Comparison of ENCODE assay signal across 10 mouse cellular contexts in genomic region chr15:98778191-98778770, GRCm38 (mm10). TPM values are rescaled to one million over a fixed set of nuclear protein-coding genes. Genes with fewer than 3 reads are reported as not detected.
DNase-seq lines count a peak whose midpoint lies in the region; ATAC-seq and TF ChIP-seq lines count a peak whose summit lies in the region.
"Had no signal": no experiment of that assay in that cellular context is flagged by ENCODE, and none has a peak within 500 bp of the region (broad histone marks: within the 10 kb centered on the region; RNA-seq: fewer than 3 reads in every experiment).

No protein-coding gene starts in this region.

- H3K27me3 ChIP-seq in lung, embryonic 14.5 days (ENCODE audit: insufficient read depth, low read length): peaks cover 87% of the 10 kb centered on the region
- H3K27me3 ChIP-seq in forebrain, embryonic 10.5 days (ENCODE audit: poor library complexity, severe bottlenecking): peaks cover 100% of the 10 kb centered on the region
- peaks cover 98% of the 10 kb centered on the region for H3K27me3 ChIP-seq in limb, embryonic 13.5 days
- H3K27me3 ChIP-seq in splenic B cell, adult 2 months (ENCODE audit: control insufficient read depth, insufficient read depth, low read length, poor library complexity, severe bottlenecking): no peaks in the 10 kb centered on the region; the same call in 1 of the 2 replicates

- H3K27ac ChIP-seq in lung, embryonic 14.5 days (ENCODE audit: low read depth): no peak overlapping the region
- H3K27ac ChIP-seq in forebrain, embryonic 10.5 days: no peak overlapping the region
- H3K27ac ChIP-seq in limb, embryonic 13.5 days: no peak overlapping the region

- H3K4me3 ChIP-seq in lung, embryonic 14.5 days (ENCODE audit: low read depth, low read length): peak overlapping the region; percentile 24
- peak overlapping the region; percentile 30 for H3K4me3 ChIP-seq in forebrain, embryonic 10.5 days
- H3K4me3 ChIP-seq in limb, embryonic 13.5 days: peak overlapping the region; percentile 38

- peak overlapping the region; percentile 50 for H3K4me2 ChIP-seq in lung, embryonic 14.5 days
- H3K4me2 ChIP-seq in limb, embryonic 13.5 days (replicated peaks): peak overlapping the region; percentile 57

- ATAC-seq in lung, embryonic 14.5 days (ENCODE audit: insufficient read depth): no peak
- ATAC-seq in limb, embryonic 13.5 days (ENCODE audit: low FRiP score, low read depth): no peak

- no peak for TF ChIP-seq CTCF in lung, embryonic 14.5 days (IDR thresholded peaks at IDR 0.05; ENCODE audit: low read depth)

- no peak overlapping the region for H3K9ac ChIP-seq in lung, embryonic 14.5 days
- 0 out of 2 replicates have a peak overlapping the region, but pooled peaks have one; percentile 35 for H3K9ac ChIP-seq in limb, embryonic 13.5 days

- no peaks in the 10 kb centered on the region for H3K36me3 ChIP-seq in lung, embryonic 14.5 days (ENCODE audit: insufficient read depth)
- H3K36me3 ChIP-seq in forebrain, embryonic 10.5 days (replicated peaks): no peaks in the 10 kb centered on the region
- H3K36me3 ChIP-seq in limb, embryonic 13.5 days: no peaks in the 10 kb centered on the region
- H3K36me3 ChIP-seq in splenic B cell, adult 2 months (ENCODE audit: control insufficient read depth, insufficient read depth, low read length, poor library complexity, severe bottlenecking): no peaks in the 10 kb centered on the region

- DNase-seq in lung, embryonic 14.5 days: no peak
- DNase-seq in lung, adult 18-20 months: no peak
- peak; percentile 41 for DNase-seq in forebrain, embryonic 10.5 days (ENCODE audit: extremely low spot score, low spot score)
- DNase-seq in splenic B cell, adult 2 months (ENCODE audit: low read depth, low spot score): peak; percentile 46
- no peak for DNase-seq in right cerebral cortex, postnatal 36 days (ENCODE audit: low spot score in 2 of 2)
- DNase-seq in left cerebral cortex, adult 18-20 months (ENCODE audit: low spot score in 2 of 2): no peak
- DNase-seq in cerebellum, postnatal 25 days: no peak
- DNase-seq: right cerebral cortex, postnatal 25 days had no signal

- under 1% methylated on average over 25 of the region's 25 CpGs for WGBS in lung, embryonic 14.5 days
- under 1% methylated on average over 25 of the region's 25 CpGs for WGBS in forebrain, embryonic 10.5 days
- 2% methylated on average over 24 of the region's 25 CpGs for WGBS in limb, embryonic 13.5 days

- H3K9me3 ChIP-seq in lung, embryonic 14.5 days (ENCODE audit: low read depth, low read length): no peaks in the 10 kb centered on the region
- H3K9me3 ChIP-seq in forebrain, embryonic 10.5 days: no peaks in the 10 kb centered on the region
- no peaks in the 10 kb centered on the region for H3K9me3 ChIP-seq in limb, embryonic 13.5 days

- no peaks in the 10 kb centered on the region for H3K4me1 ChIP-seq in lung, embryonic 14.5 days (ENCODE audit: insufficient read depth)
- H3K4me1 ChIP-seq in forebrain, embryonic 10.5 days: peaks cover 51% of the 10 kb centered on the region
- H3K4me1 ChIP-seq in limb, embryonic 13.5 days: peaks cover 51% of the 10 kb centered on the region

RNA-seq across cellular contexts. Expression of gene Wnt10b, which starts 0.3 kb away (rescaled TPM):
- polyA plus RNA-seq in lung, embryonic 14.5 days (2014; fragmentation: Nextera tagmentation; extraction: Ambion mirVana): 0.11 TPM in 1 of 2 replicates, not detected in the other
- 0.12 and 0.33 TPM in 2 replicates for polyA plus RNA-seq in forebrain, embryonic 10.5 days (2016; fragmentation: Nextera tagmentation; extraction: Ambion mirVana)
- 2.1 and 2.4 TPM in 2 replicates for polyA plus RNA-seq in limb, embryonic 13.5 days (2015; fragmentation: Nextera tagmentation; extraction: Ambion mirVana)
- 1 to 10 TPM in 1 of 2 experiments, under 1 TPM in 1; 0.63 to 1.1 TPM for total RNA-seq in left cerebral cortex, adult 18-20 months (2021)

RNA-seq across cellular contexts. Expression of gene Wnt1, which starts 11.4 kb away (rescaled TPM):
- not detected in 2 replicates for polyA plus RNA-seq in lung, embryonic 14.5 days (2014; fragmentation: Nextera tagmentation; extraction: Ambion mirVana)
- 0.49 and 1.3 TPM in 2 replicates for polyA plus RNA-seq in forebrain, embryonic 10.5 days (2016; fragmentation: Nextera tagmentation; extraction: Ambion mirVana)
- polyA plus RNA-seq in limb, embryonic 13.5 days (2015; fragmentation: Nextera tagmentation; extraction: Ambion mirVana): not detected in 2 replicates
- total RNA-seq in left cerebral cortex, adult 18-20 months (2021): not detected
- total RNA-seq: left cerebral cortex, postnatal 25 days had no signal

RNA-seq across cellular contexts. Expression of gene Arf3, which starts 15.3 kb away (rescaled TPM):
- polyA plus RNA-seq in lung, embryonic 14.5 days (2014; fragmentation: Nextera tagmentation; extraction: Ambion mirVana): 35.4 and 42.5 TPM in 2 replicates
- polyA plus RNA-seq in forebrain, embryonic 10.5 days (2016; fragmentation: Nextera tagmentation; extraction: Ambion mirVana): 42.1 and 42.5 TPM in 2 replicates
- 39.1 and 41.0 TPM in 2 replicates for polyA plus RNA-seq in limb, embryonic 13.5 days (2015; fragmentation: Nextera tagmentation; extraction: Ambion mirVana)
- total RNA-seq in left cerebral cortex, adult 18-20 months (2021): 100 to 1,000 TPM; 724 to 773 TPM

RNA-seq across cellular contexts. Expression of gene Ddn, which starts 31.0 kb away (rescaled TPM):
- 0.04 and 0.12 TPM in 2 replicates for polyA plus RNA-seq in lung, embryonic 14.5 days (2014; fragmentation: Nextera tagmentation; extraction: Ambion mirVana)
- polyA plus RNA-seq in forebrain, embryonic 10.5 days (2016; fragmentation: Nextera tagmentation; extraction: Ambion mirVana): 0.10 TPM in 1 of 2 replicates, not detected in the other
- 0.05 TPM in 1 of 2 replicates, not detected in the other for polyA plus RNA-seq in limb, embryonic 13.5 days (2015; fragmentation: Nextera tagmentation; extraction: Ambion mirVana)
- total RNA-seq in left cerebral cortex, adult 18-20 months (2021): 100 to 1,000 TPM; 778 to 797 TPM

RNA-seq across cellular contexts. Expression of gene Fkbp11, which starts 50.3 kb away (rescaled TPM):
- 29.7 and 32.9 TPM in 2 replicates for polyA plus RNA-seq in lung, embryonic 14.5 days (2014; fragmentation: Nextera tagmentation; extraction: Ambion mirVana)
- polyA plus RNA-seq in forebrain, embryonic 10.5 days (2016; fragmentation: Nextera tagmentation; extraction: Ambion mirVana): 16.7 and 17.1 TPM in 2 replicates
- 50.8 and 51.5 TPM in 2 replicates for polyA plus RNA-seq in limb, embryonic 13.5 days (2015; fragmentation: Nextera tagmentation; extraction: Ambion mirVana)
- total RNA-seq in left cerebral cortex, adult 18-20 months (2021): 1 to 10 TPM; 1.9 to 2.6 TPM

Comparison
In these comparisons a context has a peak if more than half of its experiments do, and no peak if none do; other contexts are left out.
1. DNase-seq: peak in forebrain, embryonic 10.5 days (single experiment) and splenic B cell, adult 2 months (single experiment); none in lung, embryonic 14.5 days (single experiment), lung, adult 18-20 months (0 of 2), right cerebral cortex, postnatal 36 days (0 of 2), left cerebral cortex, adult 18-20 months (0 of 2) and cerebellum, postnatal 25 days (0 of 2).
2. Peak in every context shown above with its lines, with median percentiles within 50 percentile points of each other: H3K4me3 ChIP-seq.